Mouse (Mus musculus): ENCODE results near the gene Arid3a. TPM values are rescaled to one million over a fixed set of nuclear protein-coding genes. Genes with fewer than 3 reads are reported as not detected.

Arid3a gene
- polyA plus RNA-seq, 1 experiment: 6.7 TPM

GRCm38 (mm10) chr10:79916081-79916480 lies 10.8 kb upstream of the Arid3a start:
- no peaks in the 10 kb centered on the region for H3K27me3 ChIP-seq (replicated peaks; ENCODE audit: control insufficient read depth, insufficient read depth, low read length)
- TF ChIP-seq POLR2A (IDR thresholded peaks at IDR 0.05; ENCODE audit: low read depth, low read length): no peak
- no peak for TF ChIP-seq CTCF (conservative IDR thresholded peaks at IDR 0.05; ENCODE audit: insufficient read depth, insufficient read length, low read depth, low read length)
- DNase-seq: no peak
- WGBS: 12% methylated on average over 8 of the region's 8 CpGs
- H3K4me3 ChIP-seq (ENCODE audit: insufficient read depth, low read depth, low read length): peak overlapping the region; percentile 98
- no peaks in the 10 kb centered on the region for H3K36me3 ChIP-seq (ENCODE audit: control insufficient read depth, insufficient read depth, low read length)
- no peak overlapping the region; the same call in 1 of the 2 replicates for H3K27ac ChIP-seq (ENCODE audit: insufficient read depth, low read depth, low read length)
- peaks cover 12% of the 10 kb centered on the region for H3K4me1 ChIP-seq (ENCODE audit: control insufficient read depth, insufficient read depth, low read length)

GRCm38 (mm10) chr10:79916808-79917531 lies 9.9 kb upstream of the Arid3a start, which contains the start of gene Kiss1r:
Gene Kiss1r (plus strand): TSS chr10:79916971.
- peak within 1 kb of the TSS; percentile 67 for H3K27ac ChIP-seq (ENCODE audit: insufficient read depth, low read depth, low read length)
- no peaks in the 10 kb centered on the region for H3K36me3 ChIP-seq (ENCODE audit: control insufficient read depth, insufficient read depth, low read length)
- no peaks in the 10 kb centered on the region for H3K27me3 ChIP-seq (replicated peaks; ENCODE audit: control insufficient read depth, insufficient read depth, low read length)
- peak; percentile 89 for DNase-seq
- 1% methylated on average over 42 of the region's 42 CpGs for WGBS
- TF ChIP-seq CTCF (conservative IDR thresholded peaks at IDR 0.05; ENCODE audit: insufficient read depth, insufficient read length, low read depth, low read length): no peak
- TF ChIP-seq POLR2A (IDR thresholded peaks at IDR 0.05; ENCODE audit: low read depth, low read length): peak; percentile 69
- H3K4me3 ChIP-seq (ENCODE audit: insufficient read depth, low read depth, low read length): peak within 1 kb of the TSS; percentile 98
- peaks cover 12% of the 10 kb centered on the region for H3K4me1 ChIP-seq (ENCODE audit: control insufficient read depth, insufficient read depth, low read length)

GRCm38 (mm10) chr10:79917532-79918100 lies 9.2 kb upstream of the Arid3a start:
- TF ChIP-seq CTCF (conservative IDR thresholded peaks at IDR 0.05; ENCODE audit: insufficient read depth, insufficient read length, low read depth, low read length): no peak
- no peak for TF ChIP-seq POLR2A (IDR thresholded peaks at IDR 0.05; ENCODE audit: low read depth, low read length)
- H3K4me1 ChIP-seq (ENCODE audit: control insufficient read depth, insufficient read depth, low read length): peaks cover 12% of the 10 kb centered on the region
- H3K27me3 ChIP-seq (replicated peaks; ENCODE audit: control insufficient read depth, insufficient read depth, low read length): no peaks in the 10 kb centered on the region
- no peak overlapping the region for H3K4me3 ChIP-seq (ENCODE audit: insufficient read depth, low read depth, low read length)
- DNase-seq: no peak
- WGBS: 74% methylated on average over 5 of the region's 5 CpGs
- H3K27ac ChIP-seq (ENCODE audit: insufficient read depth, low read depth, low read length): no peak overlapping the region
- no peaks in the 10 kb centered on the region for H3K36me3 ChIP-seq (ENCODE audit: control insufficient read depth, insufficient read depth, low read length)

- no peak for DNase-seq
- Histone ChIP-seq H3K27ac (ENCODE audit: insufficient read depth, low read depth, low read length) (no peak overlapping the region), H3K4me3 (ENCODE audit: insufficient read depth, low read depth, low read length) (peak overlapping the region; percentile 27; the same call in 1 of the 2 replicates), H3K36me3 (ENCODE audit: control insufficient read depth, insufficient read depth, low read length) (no peaks in the 10 kb centered on the region), H3K4me1 (ENCODE audit: control insufficient read depth, insufficient read depth, low read length) (peaks cover 12% of the 10 kb centered on the region), H3K27me3 (replicated peaks; ENCODE audit: control insufficient read depth, insufficient read depth, low read length) (no peaks in the 10 kb centered on the region)
- 39% methylated on average over 35 of the region's 35 CpGs for WGBS
- no peak for TF ChIP-seq POLR2A (IDR thresholded peaks at IDR 0.05; ENCODE audit: low read depth, low read length)
Measured at GRCm38 (mm10) chr10:79918231-79919078, 8.4 kb upstream of the Arid3a start.

GRCm38 (mm10) chr10:79919251-79919849 lies 7.5 kb upstream of the Arid3a start:
- H3K4me3 ChIP-seq (ENCODE audit: insufficient read depth, low read depth, low read length): 0 out of 2 replicates have a peak overlapping the region, but pooled peaks have one; percentile 32

GRCm38 (mm10) chr10:79920056-79920890 lies 6.6 kb upstream of the Arid3a start:
- no peak overlapping the region for H3K4me3 ChIP-seq (ENCODE audit: insufficient read depth, low read depth, low read length)
- H3K36me3 ChIP-seq (ENCODE audit: control insufficient read depth, insufficient read depth, low read length): no peaks in the 10 kb centered on the region
- WGBS: 37% methylated on average over 26 of the region's 26 CpGs
- H3K27ac ChIP-seq (ENCODE audit: insufficient read depth, low read depth, low read length): no peak overlapping the region
- TF ChIP-seq CTCF (conservative IDR thresholded peaks at IDR 0.05; ENCODE audit: insufficient read depth, insufficient read length, low read depth, low read length): no peak
- TF ChIP-seq POLR2A (IDR thresholded peaks at IDR 0.05; ENCODE audit: low read depth, low read length): no peak
- peaks cover 11% of the 10 kb centered on the region for H3K4me1 ChIP-seq (ENCODE audit: control insufficient read depth, insufficient read depth, low read length)
- no peaks in the 10 kb centered on the region for H3K27me3 ChIP-seq (replicated peaks; ENCODE audit: control insufficient read depth, insufficient read depth, low read length)
- no peak for DNase-seq

More at GRCm38 (mm10) chr10:79919251-79919849, 7.5 kb upstream of the Arid3a start:
- WGBS: 10% methylated on average over 21 of the region's 21 CpGs
- Histone ChIP-seq H3K27ac (ENCODE audit: insufficient read depth, low read depth, low read length) (no peak overlapping the region), H3K36me3 (ENCODE audit: control insufficient read depth, insufficient read depth, low read length) (no peaks in the 10 kb centered on the region), H3K27me3 (replicated peaks; ENCODE audit: control insufficient read depth, insufficient read depth, low read length) (no peaks in the 10 kb centered on the region), H3K4me1 (ENCODE audit: control insufficient read depth, insufficient read depth, low read length) (peaks cover 12% of the 10 kb centered on the region)
- no peak for DNase-seq
- TF ChIP-seq CTCF (conservative IDR thresholded peaks at IDR 0.05; ENCODE audit: insufficient read depth, insufficient read length, low read depth, low read length) (no peak), POLR2A (IDR thresholded peaks at IDR 0.05; ENCODE audit: low read depth, low read length) (no peak)
